Mouse (Mus musculus) heart, embryonic 15.5 days (tissue): Measurements from ENCODE around the gene Itpr2. TPM values are rescaled to one million over a fixed set of nuclear protein-coding genes. Genes with fewer than 3 reads are reported as not detected.
A peak's percentile ranks its signal among the peaks of the same experiment; 100 is the strongest.

Source experiments
- ATAC-seq: fragments of 200-750 bp; cut with Nextera tagmentation; replicated peaks from 2 replicates; pipeline ENCODE4 v1.8.0; 2017; ENCODE audit warnings: low read depth, moderate TSS enrichment; ENCODE audit not compliant: insufficient number of reproducible peaks, insufficient read depth, low FRiP score
- H3K27ac ChIP-seq: fragments of 300-500 bp; sonication (generic); 2 replicates; pipeline ENCODE4 v1.5.1; 2015; ENCODE audit warnings: mild to moderate bottlenecking, inconsistent platforms
- H3K27me3 ChIP-seq: fragments of 300-500 bp; sonication (generic); 2 replicates; pipeline ENCODE4 v1.6.1; 2015; ENCODE audit warnings: inconsistent platforms
- H3K36me3 ChIP-seq: fragments of 300-500 bp; sonication (generic); 2 replicates; pipeline ENCODE4 v1.6.1; 2015; ENCODE audit warnings: mild to moderate bottlenecking, inconsistent platforms
- H3K4me1 ChIP-seq: fragments of 300-500 bp; sonication (generic); replicated peaks from 2 replicates; pipeline ENCODE4 v1.6.1; 2015; ENCODE audit warnings: inconsistent platforms
- H3K4me2 ChIP-seq: fragments of 300-500 bp; sonication (generic); 2 replicates; pipeline ENCODE4 v1.6.1; 2015; ENCODE audit warnings: inconsistent platforms, mild to moderate bottlenecking, moderate library complexity
- H3K4me3 ChIP-seq: fragments of 300-500 bp; sonication (generic); 2 replicates; pipeline ENCODE4 v1.5.1; 2015; ENCODE audit warnings: mild to moderate bottlenecking, inconsistent platforms
- H3K9ac ChIP-seq: fragments of 300-500 bp; sonication (generic); 2 replicates; pipeline ENCODE4 v1.6.1; 2015; ENCODE audit warnings: mild to moderate bottlenecking, inconsistent platforms
- H3K9me3 ChIP-seq: fragments of 300-500 bp; sonication (generic); replicated peaks from 2 replicates; pipeline ENCODE4 v1.6.1; 2016; ENCODE audit warnings: inconsistent platforms
- WGBS: fragments of 180-500 bp; shearing (Covaris S2); methylation state at CpG from one replicate; pipeline ENCODE4 v1.1.7; 2015; ENCODE audit warnings: mixed read lengths; 5-methylcytosine and 5-hydroxymethylcytosine counted together
- polyA plus RNA-seq: library from polyadenylated mRNA; unstranded; fragments of >200 nt; fragmentation: Nextera tagmentation; extraction: Ambion mirVana; gene quantifications from 2 replicates; pipeline ENCODE4 v1.2.1, GENCODE M21; 2015

Itpr2 gene
- polyA plus RNA-seq, 1 experiment from 2014 or later = 39.2 TPM

GRCm38 (mm10) chr6:146284921-146285565 lies 217.0 kb downstream of the Itpr2 start:
- no peak for ATAC-seq
- 81% methylated on average over 11 of the region's 11 CpGs for WGBS
- Histone ChIP-seq H3K9ac (no peak overlapping the region), H3K4me2 (no peak overlapping the region), H3K4me1 (no peaks in the 10 kb centered on the region), H3K4me3 (no peak overlapping the region), H3K9me3 (no peaks in the 10 kb centered on the region), H3K27ac (no peak overlapping the region), H3K27me3 (no peaks in the 10 kb centered on the region), H3K36me3 (peaks cover 8% of the 10 kb centered on the region)

- Histone ChIP-seq H3K9ac (no peak overlapping the region), H3K27me3 (no peaks in the 10 kb centered on the region), H3K4me2 (no peak overlapping the region), H3K4me3 (no peak overlapping the region), H3K4me1 (no peaks in the 10 kb centered on the region), H3K36me3 (peaks cover 8% of the 10 kb centered on the region), H3K27ac (no peak overlapping the region), H3K9me3 (no peaks in the 10 kb centered on the region)
- 68% methylated on average over 7 of the region's 7 CpGs for WGBS
- ATAC-seq = no peak
Measured at GRCm38 (mm10) chr6:146283981-146284380, 218.0 kb downstream of the Itpr2 start.

GRCm38 (mm10) chr6:146282061-146282659 lies 219.9 kb downstream of the Itpr2 start:
- WGBS = 70% methylated on average over 7 of the region's 7 CpGs
- no peak overlapping the region for H3K4me2 ChIP-seq

GRCm38 (mm10) chr6:146281176-146281899 lies 220.7 kb downstream of the Itpr2 start:
- WGBS = 87% methylated on average over 24 of the region's 24 CpGs
- H3K4me2 ChIP-seq = no peak overlapping the region
- H3K36me3 ChIP-seq = no peaks in the 10 kb centered on the region
- no peak overlapping the region for H3K4me3 ChIP-seq
- no peaks in the 10 kb centered on the region for H3K27me3 ChIP-seq
- H3K9ac ChIP-seq = no peak overlapping the region
- H3K4me1 ChIP-seq = no peaks in the 10 kb centered on the region
- no peaks in the 10 kb centered on the region for H3K9me3 ChIP-seq
- no peak overlapping the region for H3K27ac ChIP-seq
- ATAC-seq = no peak

More at GRCm38 (mm10) chr6:146282061-146282659, 219.9 kb downstream of the Itpr2 start:
- Histone ChIP-seq H3K36me3 (no peaks in the 10 kb centered on the region), H3K4me1 (no peaks in the 10 kb centered on the region), H3K27ac (no peak overlapping the region), H3K4me3 (no peak overlapping the region), H3K9me3 (no peaks in the 10 kb centered on the region), H3K27me3 (no peaks in the 10 kb centered on the region), H3K9ac (no peak overlapping the region)
- no peak for ATAC-seq

GRCm38 (mm10) chr6:146273256-146273655 lies 228.8 kb downstream of the Itpr2 start:
- no peak overlapping the region for H3K4me2 ChIP-seq
- 85% methylated on average over 5 of the region's 5 CpGs for WGBS
- no peaks in the 10 kb centered on the region for H3K9me3 ChIP-seq
- no peak overlapping the region for H3K9ac ChIP-seq
- no peak overlapping the region for H3K4me3 ChIP-seq
- no peak overlapping the region for H3K27ac ChIP-seq
- H3K4me1 ChIP-seq = peaks cover 25% of the 10 kb centered on the region
- no peaks in the 10 kb centered on the region for H3K27me3 ChIP-seq
- no peaks in the 10 kb centered on the region for H3K36me3 ChIP-seq
- ATAC-seq = no peak

- 76% methylated on average over 5 of the region's 5 CpGs for WGBS
- H3K27me3 ChIP-seq = no peaks in the 10 kb centered on the region
- no peak for ATAC-seq
- no peak overlapping the region for H3K4me2 ChIP-seq
- H3K9me3 ChIP-seq = no peaks in the 10 kb centered on the region
- H3K4me1 ChIP-seq = peaks cover 25% of the 10 kb centered on the region
- no peak overlapping the region for H3K4me3 ChIP-seq
- H3K27ac ChIP-seq = no peak overlapping the region
- H3K9ac ChIP-seq = no peak overlapping the region
- H3K36me3 ChIP-seq = no peaks in the 10 kb centered on the region
Measured at GRCm38 (mm10) chr6:146272253-146273036, 229.6 kb downstream of the Itpr2 start.

GRCm38 (mm10) chr6:146270776-146271533 lies 231.1 kb downstream of the Itpr2 start:
- Histone ChIP-seq H3K4me1 (peaks cover 25% of the 10 kb centered on the region), H3K9me3 (no peaks in the 10 kb centered on the region), H3K27me3 (no peaks in the 10 kb centered on the region), H3K4me2 (no peak overlapping the region), H3K27ac (peak overlapping the region; percentile 51; the same call in 1 of the 2 replicates), H3K9ac (no peak overlapping the region), H3K36me3 (no peaks in the 10 kb centered on the region), H3K4me3 (no peak overlapping the region)
- peak; percentile 86 for ATAC-seq
- 44% methylated on average over 12 of the region's 12 CpGs for WGBS

GRCm38 (mm10) chr6:146270162-146270561 lies 231.9 kb downstream of the Itpr2 start:
- H3K9ac ChIP-seq = no peak overlapping the region
- 0 out of 2 replicates have a peak, but pooled peaks have one; percentile 41 for ATAC-seq
- H3K27me3 ChIP-seq = no peaks in the 10 kb centered on the region
- H3K9me3 ChIP-seq = no peaks in the 10 kb centered on the region
- peak overlapping the region; percentile 56 for H3K27ac ChIP-seq
- H3K4me3 ChIP-seq = no peak overlapping the region
- no peak overlapping the region for H3K4me2 ChIP-seq
- WGBS = 20% methylated on average over 5 of the region's 5 CpGs
- H3K36me3 ChIP-seq = no peaks in the 10 kb centered on the region
- peaks cover 25% of the 10 kb centered on the region for H3K4me1 ChIP-seq

GRCm38 (mm10) chr6:146269291-146269690 lies 232.7 kb downstream of the Itpr2 start:
- no peaks in the 10 kb centered on the region for H3K9me3 ChIP-seq
- no peaks in the 10 kb centered on the region for H3K27me3 ChIP-seq
- H3K4me3 ChIP-seq = no peak overlapping the region
- H3K4me2 ChIP-seq = no peak overlapping the region
- no peak for ATAC-seq
- H3K36me3 ChIP-seq = no peaks in the 10 kb centered on the region
- H3K9ac ChIP-seq = no peak overlapping the region
- no peak overlapping the region for H3K27ac ChIP-seq
- H3K4me1 ChIP-seq = peaks cover 25% of the 10 kb centered on the region
- WGBS = 90% methylated on average over 5 of the region's 5 CpGs

GRCm38 (mm10) chr6:146260674-146261376 lies 241.2 kb downstream of the Itpr2 start:
- Histone ChIP-seq H3K27me3 (no peaks in the 10 kb centered on the region), H3K4me2 (no peak overlapping the region), H3K9me3 (no peaks in the 10 kb centered on the region; the same call in 1 of the 2 replicates), H3K36me3 (no peaks in the 10 kb centered on the region), H3K4me3 (no peak overlapping the region), H3K4me1 (0 out of 2 replicates have a peak, but pooled peaks cover 5% of the 10 kb centered on the region), H3K9ac (no peak overlapping the region), H3K27ac (no peak overlapping the region)
- ATAC-seq = no peak
- WGBS = 84% methylated on average over 7 of the region's 7 CpGs
